Mouse (Mus musculus) heart, postnatal 0 days (tissue): ENCODE data around the gene Tor3a. TPM values are rescaled to one million over a fixed set of nuclear protein-coding genes. Genes with fewer than 3 reads are reported as not detected.
A peak's percentile ranks its signal among the peaks of the same experiment; 100 is the strongest.

Source experiments
- ATAC-seq: fragments of 200-750 bp; cut with Nextera tagmentation; 2 replicates; pipeline ENCODE4 v1.8.0; 2017; ENCODE audit warnings: low read depth, moderate number of reproducible peaks, moderate library complexity; ENCODE audit not compliant: insufficient read depth
- DNase-seq: peaks from one replicate; pipeline ENCODE4 v3.0.0-alpha.2; 2016; ENCODE audit warnings: low spot score
- H3K27ac ChIP-seq: fragments of 300-500 bp; sonication (generic); 2 replicates; pipeline ENCODE4 v1.5.1; 2014; ENCODE audit warnings: low read depth, mild to moderate bottlenecking
- H3K27me3 ChIP-seq: fragments of 300-500 bp; sonication (generic); 2 replicates; pipeline ENCODE4 v1.6.1; 2014; ENCODE audit warnings: low read length, mixed read lengths; ENCODE audit not compliant: control insufficient read depth, insufficient read depth
- H3K36me3 ChIP-seq: fragments of 300-500 bp; sonication (generic); replicated peaks from 2 replicates; pipeline ENCODE4 v1.6.1; 2014; ENCODE audit warnings: low read length, mixed read lengths; ENCODE audit not compliant: control insufficient read depth, insufficient read depth
- H3K4me1 ChIP-seq: fragments of 300-500 bp; sonication (generic); 2 replicates; pipeline ENCODE4 v1.6.1; 2014; ENCODE audit warnings: antibody characterized with exemption; ENCODE audit not compliant: control insufficient read depth, insufficient read depth
- H3K4me2 ChIP-seq: fragments of 300-500 bp; sonication (generic); 2 replicates; pipeline ENCODE4 v1.6.1; 2014; ENCODE audit warnings: low read depth, mild to moderate bottlenecking, low read length, moderate library complexity
- H3K4me3 ChIP-seq: fragments of 300-500 bp; sonication (generic); 2 replicates; pipeline ENCODE4 v1.5.1; 2014; ENCODE audit warnings: low read depth, low read length
- H3K9ac ChIP-seq: fragments of 300-500 bp; sonication (generic); replicated peaks from 2 replicates; pipeline ENCODE4 v1.6.1; 2014; ENCODE audit warnings: low read depth, low read length, mixed read lengths
- H3K9me3 ChIP-seq: fragments of 300-500 bp; sonication (generic); replicated peaks from 2 replicates; pipeline ENCODE4 v1.6.1; 2016; ENCODE audit warnings: low read length; ENCODE audit not compliant: control insufficient read depth
- CTCF ChIP-seq: IDR thresholded peaks from 2 replicates; pipeline ENCODE4 v1.5.1; 2016; ENCODE audit warnings: antibody characterized with exemption, control low read depth, low read depth
- EP300 ChIP-seq: IDR thresholded peaks from 2 replicates; pipeline ENCODE4 v1.6.1; 2016; ENCODE audit warnings: antibody characterized with exemption, low read depth
- WGBS: fragments of 180-500 bp; shearing (Covaris S2); extraction: QIAGEN DNeasy Blood & Tissue Kit; methylation state at CpG from one replicate; pipeline ENCODE4 v1.1.7; 2014; 5-methylcytosine and 5-hydroxymethylcytosine counted together
- polyA plus RNA-seq: library from polyadenylated mRNA; unstranded; fragments of >200 nt; fragmentation: Nextera tagmentation; extraction: Ambion mirVana; gene quantifications from 2 replicates; pipeline ENCODE4 v1.2.1, GENCODE M21; 2015
- total RNA-seq: library from RNA; depleted of rRNA; stranded (reverse); fragments of >200 nt; gene quantifications from 2 replicates; pipeline ENCODE4 v1.2.3, GENCODE M21; 2014; ENCODE audit warnings: low replicate concordance

Tor3a gene
- total and polyA plus RNA-seq, 2 experiments from 2014 or later: 7.1 to 59.8 TPM

- Histone ChIP-seq H3K27me3 (no peaks in the 10 kb centered on the region), H3K27ac (peak overlapping the region; percentile 58), H3K9me3 (no peaks in the 10 kb centered on the region), H3K9ac (no peak overlapping the region), H3K36me3 (no peaks in the 10 kb centered on the region), H3K4me1 (peaks cover 37% of the 10 kb centered on the region), H3K4me3 (no peak overlapping the region), H3K4me2 (peak overlapping the region; percentile 37)
- WGBS: 52% methylated on average over 12 of the region's 12 CpGs
- no peak for TF ChIP-seq CTCF
- no peak for TF ChIP-seq EP300
- ATAC-seq (no peak), DNase-seq (peak; percentile 51)
These were observed 57.1 kb downstream of the Tor3a start for GRCm38 (mm10) chr1:156616989-156617598.

GRCm38 (mm10) chr1:156615381-156616133, 58.6 kb downstream of the Tor3a start:
- Histone ChIP-seq H3K9me3 (no peaks in the 10 kb centered on the region), H3K4me3 (peak overlapping the region; percentile 34), H3K9ac (peak overlapping the region; percentile 21; the same call in 1 of the 2 replicates), H3K4me2 (peak overlapping the region; percentile 62), H3K27ac (peak overlapping the region; percentile 78), H3K27me3 (no peaks in the 10 kb centered on the region), H3K4me1 (peaks cover 37% of the 10 kb centered on the region), H3K36me3 (no peaks in the 10 kb centered on the region)
- 10% methylated on average over 13 of the region's 13 CpGs for WGBS
- DNase-seq (peak; percentile 93), ATAC-seq (peak; percentile 92)
- TF ChIP-seq CTCF (no peak), EP300 (no peak)

GRCm38 (mm10) chr1:156614710-156615109, 59.4 kb downstream of the Tor3a start:
- Histone ChIP-seq H3K36me3 (no peaks in the 10 kb centered on the region), H3K4me2 (no peak overlapping the region), H3K27me3 (no peaks in the 10 kb centered on the region), H3K4me3 (no peak overlapping the region), H3K9me3 (no peaks in the 10 kb centered on the region), H3K9ac (no peak overlapping the region), H3K27ac (peak overlapping the region; percentile 78), H3K4me1 (peaks cover 37% of the 10 kb centered on the region)
- TF ChIP-seq CTCF: peak; percentile 42
- TF ChIP-seq EP300: no peak
- ATAC-seq (no peak), DNase-seq (no peak)
- 89% methylated on average over 1 of the region's 1 CpGs for WGBS

- no peaks in the 10 kb centered on the region for H3K36me3 ChIP-seq
- peaks cover 37% of the 10 kb centered on the region for H3K4me1 ChIP-seq
- TF ChIP-seq EP300: no peak
- H3K4me3 ChIP-seq: no peak overlapping the region
- no peaks in the 10 kb centered on the region for H3K9me3 ChIP-seq
- no peak overlapping the region for H3K9ac ChIP-seq
- 37% methylated on average over 9 of the region's 9 CpGs for WGBS
- H3K4me2 ChIP-seq: peak overlapping the region; percentile 2; the same call in 1 of the 2 replicates
- ATAC-seq: no peak; the same call in 1 of the 2 replicates
- peak overlapping the region; percentile 73 for H3K27ac ChIP-seq
- H3K27me3 ChIP-seq: no peaks in the 10 kb centered on the region
- peak; percentile 30 for DNase-seq
These were observed 60.2 kb downstream of the Tor3a start for GRCm38 (mm10) chr1:156613855-156614530.

- H3K9me3 ChIP-seq: no peaks in the 10 kb centered on the region
- TF ChIP-seq CTCF (no peak), EP300 (no peak)
- H3K4me1 ChIP-seq: peaks cover 21% of the 10 kb centered on the region
- no peaks in the 10 kb centered on the region for H3K36me3 ChIP-seq
- H3K4me3 ChIP-seq: no peak overlapping the region
- 92% methylated on average over 1 of the region's 1 CpGs for WGBS
- H3K27me3 ChIP-seq: no peaks in the 10 kb centered on the region
- H3K4me2 ChIP-seq: no peak overlapping the region
- ATAC-seq (no peak), DNase-seq (no peak)
- no peak overlapping the region for H3K27ac ChIP-seq
- H3K9ac ChIP-seq: no peak overlapping the region
These were observed 63.9 kb downstream of the Tor3a start for GRCm38 (mm10) chr1:156610257-156610656.
